Mouse (Mus musculus) bone marrow, adult 2 months (tissue): Measurements from ENCODE around the gene Gm47996. TPM values are rescaled to one million over a fixed set of nuclear protein-coding genes. Genes with fewer than 3 reads are reported as not detected.

Source experiments
- H3K27ac ChIP-seq: fragments of 200-500 bp; 2 replicates; pipeline ENCODE4 v1.5.1; 2012; ENCODE audit warnings: low read depth, mild to moderate bottlenecking, control low read depth, inconsistent platforms, low read length; ENCODE audit not compliant: control insufficient read depth, poor library complexity, insufficient read depth
- H3K4me1 ChIP-seq: fragments of 200-500 bp; 2 replicates; pipeline ENCODE4 v1.6.1; 2011; ENCODE audit warnings: low read length; ENCODE audit not compliant: control insufficient read depth, insufficient read depth
- H3K4me3 ChIP-seq: fragments of 200-500 bp; replicated peaks from 2 replicates; pipeline ENCODE3; 2011; ENCODE audit warnings: mild to moderate bottlenecking, low read depth, low read length, control low read depth; ENCODE audit not compliant: control insufficient read depth
- CTCF ChIP-seq: fragments of 200-500 bp; IDR thresholded peaks from 2 replicates; pipeline ENCODE4 v1.5.1; 2011; ENCODE audit warnings: low read length, control low read depth; ENCODE audit not compliant: control insufficient read depth, insufficient read depth
- POLR2A ChIP-seq: fragments of 200-500 bp; IDR thresholded peaks from 2 replicates; pipeline ENCODE4 v1.6.1; 2011; ENCODE audit warnings: low read depth, mild to moderate bottlenecking, control low read depth, low read length, borderline replicate concordance; ENCODE audit not compliant: control insufficient read depth
- WGBS: fragments of 180-500 bp; shearing (Covaris S2); methylation state at CpG from one replicate; pipeline ENCODE4 v1.1.7; 2018; 5-methylcytosine and 5-hydroxymethylcytosine counted together
- polyA plus RNA-seq: library from polyadenylated mRNA; stranded (reverse); fragments of >200 nt; gene quantifications from 2 replicates; pipeline ENCODE4 v1.2.4, GENCODE M21; 2011; ENCODE audit warnings: low replicate concordance; ENCODE audit not compliant: missing spikeins, insufficient read depth, insufficient read length

Gene Gm47996
- polyA plus RNA-seq, 1 experiment: not detected

DNA sequence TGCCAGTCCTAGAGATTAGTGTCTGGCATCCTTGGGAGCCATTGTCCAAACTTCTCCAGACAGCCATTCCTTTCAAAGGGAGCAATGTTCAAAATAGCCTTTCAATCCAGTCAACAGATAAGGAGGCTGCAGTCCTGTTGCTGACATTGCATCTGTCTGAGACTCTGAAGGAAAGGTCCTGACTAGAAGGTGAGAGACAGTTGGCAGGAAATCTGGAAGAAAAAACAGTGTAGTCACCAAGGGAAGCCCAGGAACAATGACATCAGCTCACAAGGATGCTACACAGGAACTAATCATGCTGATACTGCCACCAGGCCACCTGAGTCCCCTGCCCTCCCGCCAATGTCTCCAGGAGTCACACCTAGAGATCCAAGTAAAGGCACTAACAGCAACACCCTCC, 13.4 kb downstream of the Gm47996 start:
- H3K4me3 ChIP-seq: no peak overlapping the region
- TF ChIP-seq POLR2A: no peak
- no peak for TF ChIP-seq CTCF
- no peak overlapping the region for H3K27ac ChIP-seq
- WGBS: 87% methylated on average over 1 of the region's 1 CpGs
- H3K4me1 ChIP-seq: peaks cover 2% of the 10 kb centered on the region; the same call in 1 of the 2 replicates

DNA sequence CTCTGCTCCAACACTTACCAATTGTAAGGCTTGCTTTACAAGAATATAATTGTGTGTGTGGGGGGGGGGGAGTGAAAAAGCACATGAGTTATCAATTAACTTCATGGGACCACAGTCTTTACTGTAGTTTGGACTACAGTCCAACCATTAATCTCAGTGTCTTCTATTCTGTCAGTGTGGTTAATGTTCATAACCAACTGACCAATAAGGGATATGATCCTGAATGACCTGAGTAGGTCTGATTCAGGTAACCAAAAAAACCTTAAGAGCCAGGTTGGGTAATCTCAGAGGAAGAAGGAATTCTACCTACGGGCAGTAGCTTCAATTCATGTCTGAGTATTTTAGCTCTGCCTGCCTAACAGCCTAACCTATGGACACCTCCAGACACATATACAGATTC, 14.6 kb downstream of the Gm47996 start:
- WGBS: 79% methylated on average over 1 of the region's 1 CpGs
- Histone ChIP-seq H3K4me1 (no peaks in the 10 kb centered on the region), H3K4me3 (no peak overlapping the region), H3K27ac (no peak overlapping the region)
- no peak for TF ChIP-seq POLR2A
- no peak for TF ChIP-seq CTCF

DNA sequence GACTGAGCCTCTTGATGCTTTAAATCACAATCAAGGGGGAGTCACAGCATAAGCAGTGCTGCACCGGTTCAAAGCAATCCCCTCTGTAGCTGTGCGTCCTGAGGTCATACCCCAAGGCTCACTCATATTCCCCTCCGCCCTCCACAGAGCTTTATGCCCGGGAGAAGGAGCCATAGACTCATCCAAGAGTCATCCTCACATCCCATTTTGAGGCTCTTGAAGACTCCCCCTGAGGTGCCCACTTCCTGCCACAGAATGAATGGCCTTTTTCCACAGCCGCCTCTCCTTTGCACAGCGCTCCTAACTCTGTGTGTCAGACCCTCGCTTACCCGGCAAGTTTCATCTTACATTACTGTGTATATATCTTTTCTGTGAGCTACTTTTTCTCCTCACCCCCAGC, 17.6 kb downstream of the Gm47996 start:
- H3K4me3 ChIP-seq: no peak overlapping the region
- TF ChIP-seq POLR2A (no peak), CTCF (no peak)
- no peak overlapping the region for H3K27ac ChIP-seq
- H3K4me1 ChIP-seq: no peaks in the 10 kb centered on the region
- 68% methylated on average over 8 of the region's 8 CpGs for WGBS

DNA sequence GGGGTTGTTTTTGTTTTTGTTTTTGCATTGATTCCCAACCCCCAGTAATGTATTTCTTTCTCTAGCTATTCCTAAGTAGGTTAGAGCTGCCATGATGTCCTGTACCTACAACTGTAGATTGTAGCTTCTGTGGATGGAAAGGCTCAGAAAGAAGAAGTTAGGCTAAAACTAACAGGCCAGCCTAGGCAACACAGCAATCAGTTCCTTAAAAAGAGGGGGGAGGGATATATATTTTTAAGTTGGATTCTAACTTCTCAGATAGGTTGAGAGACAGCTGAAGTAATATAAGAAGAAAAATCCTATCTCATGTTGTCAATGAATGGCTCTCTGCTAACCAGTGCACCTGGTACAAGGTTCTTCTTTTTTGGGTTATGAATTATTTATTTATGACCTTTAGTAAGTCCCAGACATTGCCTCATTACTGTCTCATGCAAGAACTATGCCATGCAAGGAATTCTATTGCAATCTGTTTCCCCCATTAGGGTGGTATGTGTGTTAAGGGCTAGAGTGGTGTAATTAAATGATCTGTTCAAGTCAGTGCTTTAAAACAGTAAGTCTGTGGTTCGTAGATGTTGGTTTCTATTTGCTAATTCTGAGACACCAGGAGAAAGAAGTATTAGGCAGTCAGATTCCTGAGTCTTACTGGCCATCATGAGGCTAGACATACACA, 18.5 kb downstream of the Gm47996 start:
- no peak for TF ChIP-seq CTCF
- no peak for TF ChIP-seq POLR2A
- Histone ChIP-seq H3K4me3 (no peak overlapping the region), H3K4me1 (no peaks in the 10 kb centered on the region), H3K27ac (no peak overlapping the region)
- 37% methylated on average over 1 of the region's 1 CpGs for WGBS

DNA sequence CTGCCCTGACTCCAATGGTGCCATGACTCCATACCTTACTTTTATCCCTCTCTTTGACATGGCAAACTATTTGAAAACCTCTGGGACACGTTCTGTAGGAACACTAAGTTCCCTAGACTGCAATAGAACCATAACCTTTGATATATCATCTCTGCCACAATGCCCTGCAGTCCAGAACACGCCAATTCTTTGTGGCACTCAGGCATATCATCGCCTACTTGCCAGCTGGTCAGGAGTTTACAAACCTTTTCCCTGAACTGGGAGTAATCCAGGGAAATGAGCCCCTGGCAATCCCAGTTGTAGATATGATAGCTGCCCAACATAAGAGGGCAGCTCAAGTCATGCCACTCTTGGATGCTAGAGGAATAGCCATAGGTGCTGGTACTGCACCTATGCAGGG, 22.4 kb downstream of the Gm47996 start:
- no peaks in the 10 kb centered on the region for H3K4me1 ChIP-seq
- H3K4me3 ChIP-seq: no peak overlapping the region
- no peak for TF ChIP-seq CTCF
- TF ChIP-seq POLR2A: no peak
- WGBS: 76% methylated on average over 3 of the region's 3 CpGs
- no peak overlapping the region for H3K27ac ChIP-seq

DNA sequence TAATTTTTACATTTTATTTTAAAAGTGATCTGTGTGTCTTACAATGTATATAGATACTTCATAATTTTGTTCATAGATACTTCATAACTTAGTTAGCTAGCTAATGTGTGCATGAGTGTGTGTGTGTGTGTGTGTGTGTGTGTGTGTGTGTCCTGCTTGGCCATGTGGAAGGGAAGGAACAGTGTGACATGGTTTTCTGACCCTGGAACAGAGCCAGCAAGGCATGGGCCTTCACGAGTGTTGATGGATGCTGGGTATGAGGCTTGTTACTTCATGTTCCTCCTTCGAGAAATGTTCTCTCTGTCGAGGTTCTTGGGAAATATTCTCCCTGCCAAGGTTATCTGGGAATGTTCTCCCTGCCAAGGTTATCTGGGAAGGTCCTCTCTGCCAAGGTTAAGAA, 23.8 kb downstream of the Gm47996 start:
- TF ChIP-seq POLR2A (no peak), CTCF (no peak)
- WGBS: 63% methylated on average over 3 of the region's 3 CpGs
- H3K4me1 ChIP-seq: no peaks in the 10 kb centered on the region
- H3K27ac ChIP-seq: no peak overlapping the region
- no peak overlapping the region for H3K4me3 ChIP-seq

DNA sequence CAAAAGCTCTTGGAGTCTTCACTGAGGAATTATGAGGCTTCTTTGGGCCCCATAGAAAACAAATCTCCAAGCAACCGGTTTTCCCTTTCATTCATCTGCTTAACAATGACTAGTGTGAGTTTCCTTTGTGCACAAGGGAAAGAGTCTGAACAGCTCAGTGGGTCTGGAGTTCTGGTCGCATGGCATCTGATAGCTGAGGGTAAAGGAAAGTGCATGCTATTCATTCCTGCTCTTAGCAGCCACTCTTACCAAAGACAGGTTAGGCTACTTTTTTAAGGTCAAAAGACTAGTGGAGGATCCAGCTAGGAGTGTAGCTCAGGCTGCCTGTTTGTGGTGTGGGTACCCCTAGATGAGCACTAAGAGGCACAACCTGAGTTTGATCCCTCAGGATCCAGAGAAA, 25.6 kb downstream of the Gm47996 start:
- TF ChIP-seq POLR2A (no peak), CTCF (no peak)
- Histone ChIP-seq H3K4me3 (no peak overlapping the region), H3K27ac (no peak overlapping the region), H3K4me1 (no peaks in the 10 kb centered on the region)
- 80% methylated on average over 2 of the region's 2 CpGs for WGBS

DNA sequence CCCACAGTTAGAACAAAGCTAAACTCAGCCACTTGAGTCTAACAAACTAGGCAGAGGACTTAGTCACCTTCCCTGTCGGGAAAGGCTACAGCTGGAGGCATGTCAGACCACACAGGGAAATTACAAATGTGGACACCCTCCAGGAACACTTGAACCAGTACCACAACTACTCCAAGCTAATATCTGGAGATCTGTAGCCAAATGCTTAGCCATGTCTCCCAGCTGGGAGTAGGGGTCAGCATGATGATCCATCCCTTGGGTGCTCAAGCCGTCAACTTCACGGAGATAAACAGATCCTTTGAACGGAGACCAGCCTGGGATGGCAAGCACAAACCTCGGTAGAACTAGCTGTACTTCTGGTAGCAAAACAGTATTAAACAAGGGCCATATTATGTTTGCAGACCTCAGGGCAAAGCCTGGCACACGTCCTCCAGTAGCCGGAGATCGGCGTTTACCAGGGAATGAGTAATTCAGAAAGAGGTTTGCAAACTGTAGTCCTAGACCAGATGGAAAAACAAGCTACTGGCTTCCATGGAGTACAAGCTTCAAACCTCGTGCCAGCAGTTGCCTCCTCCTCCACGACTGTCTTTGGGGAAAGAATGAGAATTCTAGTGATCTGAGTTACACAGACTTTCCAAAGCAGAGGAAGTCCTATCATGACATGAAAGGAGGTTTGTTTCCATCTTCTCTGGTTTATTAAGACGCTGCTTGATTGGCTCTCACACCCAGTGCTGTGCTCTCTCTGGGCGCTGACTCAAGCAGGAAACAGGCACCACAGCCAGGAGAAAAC, 26.4 kb downstream of the Gm47996 start:
- Histone ChIP-seq H3K4me1 (no peaks in the 10 kb centered on the region), H3K4me3 (no peak overlapping the region), H3K27ac (no peak overlapping the region)
- 57% methylated on average over 13 of the region's 13 CpGs for WGBS
- no peak for TF ChIP-seq POLR2A
- no peak for TF ChIP-seq CTCF
